Mouse (Mus musculus) limb, embryonic 12.5 days (tissue): ENCODE results near the gene Pdgfd. TPM values are rescaled to one million over a fixed set of nuclear protein-coding genes. Genes with fewer than 3 reads are reported as not detected.

ENCODE experiments used
- ATAC-seq: fragments of 200-750 bp; cut with Nextera tagmentation; 2 replicates; pipeline ENCODE4 v1.8.0; 2017; ENCODE audit warnings: low read depth, moderate TSS enrichment; ENCODE audit not compliant: insufficient number of reproducible peaks, insufficient read depth, low FRiP score, low TSS enrichment
- H3K27ac ChIP-seq: fragments of 300-500 bp; sonication (generic); 2 replicates; pipeline ENCODE4 v1.5.1; 2016; ENCODE audit warnings: mild to moderate bottlenecking, moderate library complexity
- H3K27me3 ChIP-seq: fragments of 300-500 bp; sonication (generic); 2 replicates; pipeline ENCODE4 v1.6.1; 2016; ENCODE audit warnings: mild to moderate bottlenecking, moderate library complexity
- H3K36me3 ChIP-seq: fragments of 300-500 bp; sonication (generic); 2 replicates; pipeline ENCODE4 v1.6.1; 2016; ENCODE audit warnings: mild to moderate bottlenecking, moderate library complexity
- H3K4me1 ChIP-seq: fragments of 300-500 bp; sonication (generic); replicated peaks from 2 replicates; pipeline ENCODE4 v1.6.1; 2016
- H3K4me2 ChIP-seq: fragments of 300-500 bp; sonication (generic); 2 replicates; pipeline ENCODE4 v1.6.1; 2016; ENCODE audit warnings: mild to moderate bottlenecking, moderate library complexity
- H3K4me3 ChIP-seq: fragments of 300-500 bp; sonication (generic); replicated peaks from 2 replicates; pipeline ENCODE4 v1.5.1; 2016; ENCODE audit warnings: mild to moderate bottlenecking
- H3K9ac ChIP-seq: fragments of 300-500 bp; sonication (generic); replicated peaks from 2 replicates; pipeline ENCODE4 v1.6.1; 2016; ENCODE audit warnings: mild to moderate bottlenecking, moderate library complexity
- H3K9me3 ChIP-seq: fragments of 300-500 bp; sonication (generic); 2 replicates; pipeline ENCODE4 v1.6.1; 2016; ENCODE audit warnings: mild to moderate bottlenecking, moderate library complexity
- WGBS: fragments of 180-500 bp; shearing (Covaris S2); methylation state at CpG from one replicate; pipeline ENCODE4 v1.1.7; 2016; 5-methylcytosine and 5-hydroxymethylcytosine counted together
- polyA plus RNA-seq: library from polyadenylated mRNA; unstranded; fragments of >200 nt; fragmentation: Nextera tagmentation; extraction: Ambion mirVana; gene quantifications from 2 replicates; pipeline ENCODE4 v1.2.1, GENCODE M21; 2016

The Pdgfd gene
- polyA plus RNA-seq, 1 experiment from 2014 or later: 7.5 TPM

- no peak overlapping the region for H3K27ac ChIP-seq
- no peaks in the 10 kb centered on the region for H3K9me3 ChIP-seq
- H3K36me3 ChIP-seq: no peaks in the 10 kb centered on the region
- H3K4me2 ChIP-seq: no peak overlapping the region
- H3K9ac ChIP-seq: no peak overlapping the region
- no peaks in the 10 kb centered on the region for H3K4me1 ChIP-seq
- no peak for ATAC-seq
- H3K27me3 ChIP-seq: no peaks in the 10 kb centered on the region
- WGBS: 93% methylated on average over 3 of the region's 3 CpGs
- H3K4me3 ChIP-seq: no peak overlapping the region
Measured at GRCm38 (mm10) chr9:6305847-6306246, 137.5 kb downstream of the Pdgfd start.

- H3K36me3 ChIP-seq: no peaks in the 10 kb centered on the region
- no peak overlapping the region for H3K27ac ChIP-seq
- H3K4me2 ChIP-seq: no peak overlapping the region
- H3K9ac ChIP-seq: no peak overlapping the region
- H3K9me3 ChIP-seq: no peaks in the 10 kb centered on the region
- WGBS: 73% methylated on average over 1 of the region's 1 CpGs
- H3K4me3 ChIP-seq: no peak overlapping the region
- H3K27me3 ChIP-seq: no peaks in the 10 kb centered on the region
- H3K4me1 ChIP-seq: no peaks in the 10 kb centered on the region
- no peak for ATAC-seq
Measured at GRCm38 (mm10) chr9:6317114-6317513, 148.7 kb downstream of the Pdgfd start.

- WGBS: 82% methylated on average over 2 of the region's 2 CpGs
- no peak for ATAC-seq
- H3K27ac ChIP-seq: no peak overlapping the region
- H3K36me3 ChIP-seq: no peaks in the 10 kb centered on the region
- H3K4me1 ChIP-seq: no peaks in the 10 kb centered on the region
- no peak overlapping the region for H3K4me3 ChIP-seq
- H3K9ac ChIP-seq: no peak overlapping the region
- H3K4me2 ChIP-seq: no peak overlapping the region
- H3K9me3 ChIP-seq: no peaks in the 10 kb centered on the region
- no peaks in the 10 kb centered on the region for H3K27me3 ChIP-seq
Measured at GRCm38 (mm10) chr9:6325408-6325807, 157.0 kb downstream of the Pdgfd start.

- 76% methylated on average over 1 of the region's 1 CpGs for WGBS
- Histone ChIP-seq H3K9me3 (no peaks in the 10 kb centered on the region), H3K27me3 (no peaks in the 10 kb centered on the region), H3K9ac (no peak overlapping the region), H3K4me2 (no peak overlapping the region), H3K27ac (no peak overlapping the region), H3K4me3 (no peak overlapping the region), H3K36me3 (no peaks in the 10 kb centered on the region), H3K4me1 (no peaks in the 10 kb centered on the region)
- ATAC-seq: no peak
Measured at GRCm38 (mm10) chr9:6333499-6333898, 165.1 kb downstream of the Pdgfd start.

- H3K27me3 ChIP-seq: no peaks in the 10 kb centered on the region
- no peak overlapping the region for H3K4me2 ChIP-seq
- ATAC-seq: no peak
- no peak overlapping the region for H3K4me3 ChIP-seq
- H3K36me3 ChIP-seq: no peaks in the 10 kb centered on the region
- WGBS: 62% methylated on average over 2 of the region's 2 CpGs
- H3K9me3 ChIP-seq: no peaks in the 10 kb centered on the region
- H3K27ac ChIP-seq: no peak overlapping the region
- H3K9ac ChIP-seq: no peak overlapping the region
- H3K4me1 ChIP-seq: 0 out of 2 replicates have a peak, but pooled peaks cover 4% of the 10 kb centered on the region
Measured at GRCm38 (mm10) chr9:6336236-6336635, 167.9 kb downstream of the Pdgfd start.

- ATAC-seq: no peak
- no peak overlapping the region for H3K27ac ChIP-seq
- H3K4me1 ChIP-seq: 0 out of 2 replicates have a peak, but pooled peaks cover 4% of the 10 kb centered on the region
- H3K9me3 ChIP-seq: no peaks in the 10 kb centered on the region
- no peaks in the 10 kb centered on the region for H3K36me3 ChIP-seq
- H3K4me2 ChIP-seq: no peak overlapping the region
- H3K4me3 ChIP-seq: no peak overlapping the region
- no peak overlapping the region for H3K9ac ChIP-seq
- H3K27me3 ChIP-seq: no peaks in the 10 kb centered on the region
- WGBS: 90% methylated on average over 2 of the region's 2 CpGs
Measured at GRCm38 (mm10) chr9:6337891-6338290, 169.5 kb downstream of the Pdgfd start.

- 89% methylated on average over 3 of the region's 3 CpGs for WGBS
- ATAC-seq: no peak
Measured at GRCm38 (mm10) chr9:6338344-6338743, 170.0 kb downstream of the Pdgfd start.

GRCm38 (mm10) chr9:6339394-6339793, 171.0 kb downstream of the Pdgfd start:
- no peak for ATAC-seq
- no peak overlapping the region for H3K4me2 ChIP-seq
- H3K27me3 ChIP-seq: no peaks in the 10 kb centered on the region

More at GRCm38 (mm10) chr9:6338344-6338743, 170.0 kb downstream of the Pdgfd start:
- H3K27ac ChIP-seq: no peak overlapping the region
- H3K36me3 ChIP-seq: no peaks in the 10 kb centered on the region
- H3K9me3 ChIP-seq: no peaks in the 10 kb centered on the region
- no peak overlapping the region for H3K4me2 ChIP-seq
- no peak overlapping the region for H3K9ac ChIP-seq
- no peaks in the 10 kb centered on the region for H3K27me3 ChIP-seq
- 0 out of 2 replicates have a peak, but pooled peaks cover 4% of the 10 kb centered on the region for H3K4me1 ChIP-seq
- H3K4me3 ChIP-seq: no peak overlapping the region

GRCm38 (mm10) chr9:6340750-6341149, 172.4 kb downstream of the Pdgfd start:
- Histone ChIP-seq H3K4me2 (no peak overlapping the region), H3K9ac (no peak overlapping the region), H3K4me3 (no peak overlapping the region), H3K4me1 (peaks cover 15% of the 10 kb centered on the region), H3K9me3 (no peaks in the 10 kb centered on the region), H3K27me3 (no peaks in the 10 kb centered on the region), H3K27ac (no peak overlapping the region), H3K36me3 (no peaks in the 10 kb centered on the region)
- ATAC-seq: no peak

More at GRCm38 (mm10) chr9:6339394-6339793, 171.0 kb downstream of the Pdgfd start:
- WGBS: 90% methylated on average over 1 of the region's 1 CpGs
- H3K27ac ChIP-seq: no peak overlapping the region
- no peaks in the 10 kb centered on the region for H3K36me3 ChIP-seq
- no peaks in the 10 kb centered on the region for H3K9me3 ChIP-seq
- no peak overlapping the region for H3K9ac ChIP-seq
- peaks cover 9% of the 10 kb centered on the region for H3K4me1 ChIP-seq
- H3K4me3 ChIP-seq: no peak overlapping the region

- Histone ChIP-seq H3K4me1 (peaks cover 15% of the 10 kb centered on the region), H3K27me3 (no peaks in the 10 kb centered on the region), H3K4me3 (no peak overlapping the region), H3K9ac (no peak overlapping the region), H3K27ac (no peak overlapping the region), H3K4me2 (no peak overlapping the region), H3K9me3 (no peaks in the 10 kb centered on the region), H3K36me3 (no peaks in the 10 kb centered on the region)
- 88% methylated on average over 10 of the region's 10 CpGs for WGBS
- ATAC-seq: no peak
Measured at GRCm38 (mm10) chr9:6342854-6343253, 174.5 kb downstream of the Pdgfd start.

- Histone ChIP-seq H3K4me1 (peaks cover 15% of the 10 kb centered on the region), H3K9ac (no peak overlapping the region), H3K4me3 (no peak overlapping the region), H3K4me2 (no peak overlapping the region), H3K27me3 (no peaks in the 10 kb centered on the region), H3K36me3 (no peaks in the 10 kb centered on the region), H3K9me3 (no peaks in the 10 kb centered on the region), H3K27ac (no peak overlapping the region)
- no peak for ATAC-seq
- 23% methylated on average over 2 of the region's 2 CpGs for WGBS
Measured at GRCm38 (mm10) chr9:6344514-6344913, 176.1 kb downstream of the Pdgfd start.

- peak; percentile 87; the same call in 1 of the 2 replicates for ATAC-seq
- Histone ChIP-seq H3K4me1 (peaks cover 15% of the 10 kb centered on the region), H3K36me3 (no peaks in the 10 kb centered on the region)
Measured at GRCm38 (mm10) chr9:6344924-6345323, 176.5 kb downstream of the Pdgfd start.

More at GRCm38 (mm10) chr9:6344924-6345323, 176.5 kb downstream of the Pdgfd start:
- no peaks in the 10 kb centered on the region for H3K27me3 ChIP-seq
- H3K9ac ChIP-seq: no peak overlapping the region
- no peak overlapping the region for H3K4me3 ChIP-seq
- H3K4me2 ChIP-seq: no peak overlapping the region
- 57% methylated on average over 4 of the region's 4 CpGs for WGBS
- no peaks in the 10 kb centered on the region for H3K9me3 ChIP-seq
- no peak overlapping the region for H3K27ac ChIP-seq
